8 mouse cellular contexts compared by ENCODE assay signal in genomic region chr9:53603384-53603783, GRCm38 (mm10). TPM values are rescaled to one million over a fixed set of nuclear protein-coding genes. Genes with fewer than 3 reads are reported as not detected.
A peak's percentile ranks its signal among the peaks of the same experiment; 100 is the strongest.
DNase-seq lines count a peak whose midpoint lies in the region; ATAC-seq and TF ChIP-seq lines count a peak whose summit lies in the region.

No protein-coding gene starts in this region.

- WGBS in midbrain, postnatal 0 days, result 92% methylated on average over 1 of the region's 1 CpGs

- no peak overlapping the region for H3K4me2 ChIP-seq in midbrain, postnatal 0 days (ENCODE audit: low read depth, low read length, poor library complexity, severe bottlenecking)

- H3K27ac ChIP-seq in midbrain, postnatal 0 days (ENCODE audit: low read depth, low read length), result no peak overlapping the region

- H3K9me3 ChIP-seq in G1E (replicated peaks), result no peaks in the 10 kb centered on the region
- no peaks in the 10 kb centered on the region for H3K9me3 ChIP-seq in midbrain, postnatal 0 days (ENCODE audit: low read length)

- no peaks in the 10 kb centered on the region for H3K27me3 ChIP-seq in G1E (ENCODE audit: insufficient read depth, low read length)
- no peaks in the 10 kb centered on the region for H3K27me3 ChIP-seq in midbrain, postnatal 0 days (ENCODE audit: insufficient read depth, low read length)

- DNase-seq in kidney, adult 18-20 months, result peak; percentile 2
- DNase-seq in kidney, adult 8-10 months, result no peak
- DNase-seq in G1E (ENCODE audit: low spot score), result peak; percentile 29
- DNase-seq in lung, postnatal 10 days, result peak; percentile 36
- DNase-seq in testis, postnatal 14 days (ENCODE audit: low spot score), result no peak
- DNase-seq in urinary bladder, postnatal 10 days (ENCODE audit: low spot score), result no peak
- DNase-seq in midbrain, postnatal 0 days (ENCODE audit: low spot score), result no peak

- H3K36me3 ChIP-seq in G1E (replicated peaks), result peaks cover 52% of the 10 kb centered on the region
- H3K36me3 ChIP-seq in midbrain, postnatal 0 days (ENCODE audit: insufficient read depth, low read length), result no peaks in the 10 kb centered on the region

- peaks cover 17% of the 10 kb centered on the region for H3K4me1 ChIP-seq in G1E (ENCODE audit: insufficient read depth, low read depth, low read length)
- peaks cover 1% of the 10 kb centered on the region; the same call in 1 of the 2 replicates for H3K4me1 ChIP-seq in midbrain, postnatal 0 days (ENCODE audit: insufficient read depth, low read length)

- H3K4me3 ChIP-seq in G1E (ENCODE audit: low read depth, low read length), result no peak overlapping the region
- no peak overlapping the region for H3K4me3 ChIP-seq in midbrain, postnatal 0 days (ENCODE audit: low read depth, low read length)

- no peak for TF ChIP-seq CTCF in G1E (IDR thresholded peaks at IDR 0.05; ENCODE audit: low read depth, low read length)
- no peak for TF ChIP-seq CTCF in midbrain, postnatal 0 days (IDR thresholded peaks at IDR 0.05)

- H3K9ac ChIP-seq in midbrain, postnatal 0 days (replicated peaks; ENCODE audit: low read length, poor library complexity, severe bottlenecking), result no peak overlapping the region

- ATAC-seq in G1E (ENCODE audit: extremely low read depth, insufficient number of reproducible peaks, low FRiP score, poor library complexity, severe bottlenecking), result peak; percentile 85
- peak; percentile 87 for ATAC-seq in common myeloid progenitor, adult 5-6 weeks (replicated peaks; ENCODE audit: low read depth, poor library complexity, severe bottlenecking)
- no peak for ATAC-seq in midbrain, postnatal 0 days (ENCODE audit: low FRiP score)

RNA-seq across cellular contexts. Expression of gene Acat1, which starts 6.8 kb away (rescaled TPM):
- total RNA-seq in G1E (2014; fragmentation: Nextera tagmentation) (43.6 and 44.2 TPM in 2 replicates), G1E (2017) (75.3 and 76.7 TPM in 2 replicates)
- 118 and 124 TPM in 2 replicates for polyA plus RNA-seq in G1E (2012)
- total RNA-seq in common myeloid progenitor, adult 5-6 weeks (2017), result 56.3 and 62.3 TPM in 2 replicates
- 126 and 130 TPM in 2 replicates for total RNA-seq in midbrain, postnatal 0 days (2014; rRNA removed)
- polyA plus RNA-seq in midbrain, postnatal 0 days (2015; fragmentation: Nextera tagmentation; extraction: Ambion mirVana), result 169 and 182 TPM in 2 replicates

Comparison
In these comparisons a context has a peak if more than half of its experiments do, and no peak if none do; other contexts are left out.
1. DNase-seq: peak in kidney, adult 18-20 months (single experiment), G1E (single experiment) and lung, postnatal 10 days (single experiment); none in kidney, adult 8-10 months (0 of 2), testis, postnatal 14 days (single experiment), urinary bladder, postnatal 10 days (single experiment) and midbrain, postnatal 0 days (single experiment).